Mouse (Mus musculus): ENCODE data around the gene Cpa4. TPM values are rescaled to one million over a fixed set of nuclear protein-coding genes. Genes with fewer than 3 reads are reported as not detected.
A peak's percentile ranks its signal among the peaks of the same experiment; 100 is the strongest.

Gene Cpa4
- total RNA-seq (2021) = 1 to 10 TPM; 1.4 to 1.7 TPM
- long read RNA-seq, experiment 1, partial matches to known transcripts = 0 of 1 reads
- long read RNA-seq, experiment 1, other reads (novel, unspliced or antisense) = 1 of 1 reads
- long read RNA-seq, experiment 2, partial matches to known transcripts = 1 of 3 reads
- long read RNA-seq, experiment 2, other reads (novel, unspliced or antisense) = 2 of 3 reads

DNA sequence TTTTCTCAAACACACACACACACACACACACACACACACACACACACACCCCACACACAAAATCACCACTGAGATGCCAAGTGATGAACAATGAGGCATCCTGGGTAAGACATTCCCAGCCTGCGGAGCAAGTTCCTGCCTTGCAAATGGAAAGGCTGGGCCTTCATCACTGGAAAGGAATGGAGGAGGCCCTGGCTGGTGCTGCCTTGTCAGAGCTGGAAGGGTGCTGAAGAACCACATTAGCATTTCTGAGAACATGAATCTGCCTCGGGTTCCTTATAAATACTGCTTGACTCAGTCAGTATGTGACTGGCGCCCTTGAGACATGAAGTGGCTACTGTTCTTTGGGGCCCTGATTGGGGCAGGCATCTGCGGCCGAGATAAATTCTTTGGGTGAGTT is at the start of gene Cpa4:
TSS of gene Cpa4 (plus strand) at position 301 of the 400 bp plus-strand sequence.
- DNase-seq = no peak

DNA sequence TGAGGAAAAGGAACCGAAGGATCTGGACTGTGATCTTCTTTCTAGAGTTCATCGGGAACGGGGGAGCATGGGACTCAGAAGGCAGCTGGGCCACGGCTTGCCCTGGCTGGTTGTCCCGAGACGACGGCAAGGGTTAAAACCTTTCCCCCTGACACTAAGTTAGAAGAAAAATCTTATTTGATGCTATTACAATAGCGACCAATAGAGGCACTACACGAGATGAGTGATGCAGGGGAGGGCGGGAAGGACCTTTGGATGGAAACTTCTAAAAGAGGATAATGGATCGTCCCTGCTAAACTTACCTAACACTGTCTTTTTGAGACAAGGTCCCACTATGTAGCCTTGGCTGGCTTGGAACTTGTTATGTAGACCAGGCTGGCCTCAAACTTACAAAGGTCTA is 47.8 kb upstream of the Cpa4 start:
- no peak for DNase-seq

DNA sequence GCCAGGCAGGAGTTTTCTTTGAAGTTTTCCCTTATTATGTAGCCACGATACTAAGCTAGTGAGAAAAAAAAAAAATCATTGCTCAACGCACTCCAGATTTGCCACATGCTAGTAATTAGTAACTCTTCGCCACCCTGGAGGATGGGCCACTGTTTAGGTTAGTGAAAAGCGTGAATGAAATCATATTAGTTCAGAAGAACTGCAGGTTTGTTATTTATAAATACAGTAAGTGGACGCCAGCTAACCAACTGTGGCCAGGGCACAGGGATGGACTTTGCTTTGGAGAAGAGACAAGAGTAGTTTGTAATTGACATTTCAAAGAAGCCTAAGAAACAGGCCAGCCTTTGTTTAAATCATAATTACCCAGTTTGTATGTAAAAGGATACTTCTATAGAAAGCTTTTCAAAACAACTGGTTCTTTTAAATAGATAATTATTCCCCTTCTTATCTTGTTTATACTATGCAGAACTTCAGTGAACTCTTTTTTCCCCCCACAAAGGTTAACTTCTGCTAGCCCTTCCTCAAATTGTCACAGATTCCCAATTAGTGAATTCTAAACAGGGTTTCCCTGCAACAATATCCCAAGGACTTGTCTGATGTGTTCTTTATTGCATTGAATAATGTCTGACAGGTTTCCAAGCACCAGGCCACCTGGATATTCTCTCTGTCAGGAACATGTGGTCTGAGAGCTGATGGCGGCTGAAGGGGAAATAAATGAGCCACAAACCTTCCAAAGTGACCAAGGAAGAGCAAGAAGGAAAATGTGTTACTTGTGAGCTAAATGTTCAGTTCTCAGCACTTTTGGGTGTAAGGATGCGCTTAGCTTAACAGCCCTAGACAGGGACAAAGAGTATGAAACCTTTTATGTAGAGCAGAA is 42.5 kb upstream of the Cpa4 start:
- DNase-seq = no peak

DNA sequence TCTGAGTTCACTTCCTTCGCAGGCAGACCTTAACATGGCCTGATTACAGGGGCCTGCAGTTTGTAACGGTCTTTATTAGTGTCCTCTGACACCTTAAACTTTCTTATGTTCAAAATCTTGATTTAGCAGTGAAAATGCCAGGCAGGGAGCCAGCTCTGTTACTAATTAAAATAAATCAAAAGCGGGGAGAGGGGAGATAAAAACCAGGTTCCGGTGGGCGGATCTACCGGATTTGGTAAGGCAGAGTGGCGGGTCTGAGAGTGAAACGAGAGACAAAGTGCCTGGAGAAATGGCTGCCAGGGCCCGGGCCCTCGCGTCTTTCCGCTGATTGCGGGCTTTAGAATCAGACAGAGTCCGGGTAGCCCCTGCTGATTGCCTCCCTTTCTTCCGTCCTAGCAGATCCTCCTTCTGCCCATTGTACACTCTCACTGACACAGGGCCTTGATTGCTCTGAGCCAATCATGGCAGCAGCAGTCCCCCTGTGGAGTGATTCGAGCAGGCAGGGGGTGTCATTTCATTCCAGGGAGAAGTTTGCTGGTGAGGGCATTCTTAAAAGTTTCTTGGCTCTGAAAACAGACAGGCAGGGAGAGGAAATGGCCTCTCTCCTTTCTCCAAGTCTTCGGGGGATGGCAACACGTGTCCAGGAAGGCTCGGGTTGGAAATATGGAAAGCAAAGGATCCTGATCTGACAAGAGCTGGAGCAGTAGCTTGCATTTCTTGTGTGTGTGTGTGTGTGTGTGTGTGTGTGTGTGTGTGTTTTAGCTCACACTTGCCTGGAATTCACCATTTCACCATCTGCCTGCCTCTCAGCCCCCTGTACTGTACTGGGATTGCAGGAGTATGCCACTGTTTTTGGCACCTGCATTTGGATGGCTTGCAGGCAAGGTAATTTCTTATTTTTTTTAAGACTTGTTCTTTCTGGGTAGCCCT is 41.3 kb upstream of the Cpa4 start:
- peak; percentile 40 for DNase-seq

DNA sequence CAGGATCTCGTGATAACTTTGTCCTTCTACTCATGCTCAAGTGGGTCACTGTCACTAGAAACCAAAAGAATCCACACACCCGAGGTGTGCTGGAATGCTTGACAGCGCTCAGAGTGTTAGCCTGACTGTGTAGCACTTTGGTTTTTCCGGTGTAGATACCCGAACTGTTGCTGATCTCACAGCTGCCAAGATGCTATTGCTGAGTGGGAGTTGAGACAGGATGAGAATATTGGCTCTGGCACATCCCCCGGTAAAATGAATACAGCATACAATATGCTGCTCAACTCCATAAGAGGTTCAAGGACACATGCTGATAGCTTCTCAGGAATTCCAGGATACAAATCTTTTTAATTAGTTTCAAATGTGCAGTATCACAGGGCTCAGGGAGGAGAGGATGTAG is 39.4 kb upstream of the Cpa4 start:
- no peak for DNase-seq

DNA sequence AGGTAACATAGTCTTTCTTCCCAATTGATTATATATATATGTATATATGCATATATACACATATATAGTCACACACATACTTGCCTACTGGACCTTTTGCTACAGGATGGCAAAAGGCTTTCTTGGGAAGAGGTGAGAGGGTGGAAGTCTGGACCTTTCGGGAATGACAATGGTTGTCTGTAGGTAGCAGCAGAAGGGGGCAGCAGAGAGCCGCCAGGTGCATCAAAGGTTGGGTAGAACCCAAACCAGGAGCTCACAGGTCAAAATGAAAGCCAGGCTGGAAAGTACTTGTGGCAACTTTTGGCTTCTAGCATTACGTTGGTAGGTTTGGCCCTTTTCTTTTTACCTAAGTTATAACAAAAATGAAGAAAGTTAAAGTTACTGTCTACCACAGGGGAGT is 32.8 kb upstream of the Cpa4 start:
- DNase-seq = peak; percentile 77

GRCm38 (mm10) chr6:30538240-30538639 is 29.9 kb upstream of the Cpa4 start:
- DNase-seq = no peak

DNA sequence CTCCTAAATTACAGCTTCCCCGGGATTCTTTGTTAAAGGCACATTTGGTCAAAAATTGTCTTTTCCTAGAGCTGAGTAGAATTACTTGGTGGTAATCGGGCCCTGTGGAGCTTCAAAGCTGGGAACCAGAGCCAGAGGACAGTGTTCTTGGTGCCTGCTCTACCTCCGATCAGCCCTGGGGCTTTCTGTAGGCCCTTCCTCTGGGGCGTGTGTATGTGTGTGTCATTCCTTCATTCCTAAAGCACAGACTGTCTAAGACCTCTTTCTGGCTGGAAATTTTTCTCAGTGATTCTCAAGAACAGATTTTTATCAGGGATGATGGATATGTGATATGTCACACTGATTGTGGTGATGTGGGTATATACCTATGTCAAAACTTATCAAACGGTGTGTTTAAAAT is 29.4 kb upstream of the Cpa4 start:
- no peak for DNase-seq

GRCm38 (mm10) chr6:30541009-30541799 is 27.0 kb upstream of the Cpa4 start, which contains the start of gene Cpa2:
TSS of gene Cpa2 (plus strand) at chr6:30541582.
- no peak for DNase-seq

DNA sequence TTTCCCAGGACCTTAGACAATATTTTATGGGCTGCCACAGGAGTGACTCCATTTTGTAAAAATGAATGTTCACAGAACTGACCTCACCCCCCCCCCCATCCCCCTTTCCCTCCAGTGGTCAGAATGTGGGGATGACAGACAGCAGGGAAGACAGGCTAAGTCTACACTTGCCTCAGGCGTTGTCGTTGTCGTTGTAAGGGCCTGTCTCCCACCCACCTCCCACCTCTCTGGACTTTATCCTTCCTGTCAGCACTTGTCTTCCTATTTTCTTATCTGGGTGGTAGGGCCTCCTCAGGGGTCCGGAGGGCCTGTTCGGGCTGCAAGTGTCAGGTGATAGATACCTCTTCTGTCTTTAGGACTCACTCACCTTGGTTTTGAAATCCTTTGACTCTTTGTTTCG is 25.9 kb upstream of the Cpa4 start:
- DNase-seq = no peak

GRCm38 (mm10) chr6:30543077-30543476 is 25.1 kb upstream of the Cpa4 start:
- DNase-seq = no peak

DNA sequence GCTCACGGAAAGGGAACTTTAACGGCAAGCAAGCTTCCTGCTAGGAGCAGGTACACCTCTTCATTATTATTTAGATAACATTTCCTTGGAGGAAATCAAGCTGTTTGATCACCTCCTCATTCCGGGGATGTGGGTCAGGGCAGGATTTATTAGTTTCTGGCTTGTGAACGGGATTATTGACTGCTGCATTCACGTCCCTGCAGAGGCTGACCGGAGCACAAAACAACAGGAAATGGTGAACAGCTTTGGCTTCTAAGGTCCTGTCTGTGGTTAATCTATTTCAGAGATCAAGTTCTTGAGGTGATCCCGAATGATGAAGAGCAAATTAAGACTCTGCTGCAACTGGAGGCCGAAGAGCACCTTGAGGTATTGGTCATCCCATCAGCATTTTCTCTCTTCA is 24.3 kb upstream of the Cpa4 start:
- DNase-seq = no peak

DNA sequence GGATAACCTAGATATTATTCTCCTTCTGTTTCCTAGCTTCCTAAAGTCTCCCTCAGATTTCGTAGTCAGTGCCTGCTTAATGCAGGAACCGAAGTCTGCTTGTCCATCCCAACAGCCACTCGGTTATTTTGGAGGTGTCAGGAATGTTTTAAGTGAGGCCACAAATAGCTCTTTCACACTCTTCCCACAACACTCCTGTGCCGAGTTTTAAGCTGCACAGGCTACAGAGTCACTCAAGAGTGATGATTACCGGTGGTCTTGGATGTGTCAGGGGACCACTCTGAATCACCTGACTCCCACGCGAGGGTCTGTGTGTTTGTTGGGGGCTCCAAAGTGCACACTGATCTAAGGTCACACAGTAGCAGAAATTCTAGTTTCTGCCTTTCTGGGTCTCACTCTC is 22.5 kb upstream of the Cpa4 start:
- no peak for DNase-seq

GRCm38 (mm10) chr6:30546571-30547273 is 21.4 kb upstream of the Cpa4 start:
- peak; percentile 50 for DNase-seq

DNA sequence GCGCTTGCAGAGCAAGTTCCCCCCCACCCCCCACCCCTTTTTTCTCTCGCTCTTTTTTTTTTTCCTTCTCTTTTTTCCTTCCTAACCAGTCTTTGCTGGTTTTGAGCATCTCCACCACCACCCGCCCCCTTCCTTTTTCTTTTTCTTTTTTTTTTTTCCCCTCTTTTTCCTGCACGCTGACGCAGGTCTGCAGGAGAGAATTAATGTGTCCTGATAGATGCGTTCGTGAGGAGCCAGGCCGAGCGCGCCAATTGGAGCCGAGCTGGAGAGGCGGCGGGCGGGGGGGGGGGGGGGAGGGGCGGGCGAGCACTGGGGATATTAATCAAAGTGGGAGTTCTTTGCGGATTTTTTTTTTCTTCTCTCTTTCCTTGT is 20.9 kb upstream of the Cpa4 start:
- peak; percentile 53 for DNase-seq

DNA sequence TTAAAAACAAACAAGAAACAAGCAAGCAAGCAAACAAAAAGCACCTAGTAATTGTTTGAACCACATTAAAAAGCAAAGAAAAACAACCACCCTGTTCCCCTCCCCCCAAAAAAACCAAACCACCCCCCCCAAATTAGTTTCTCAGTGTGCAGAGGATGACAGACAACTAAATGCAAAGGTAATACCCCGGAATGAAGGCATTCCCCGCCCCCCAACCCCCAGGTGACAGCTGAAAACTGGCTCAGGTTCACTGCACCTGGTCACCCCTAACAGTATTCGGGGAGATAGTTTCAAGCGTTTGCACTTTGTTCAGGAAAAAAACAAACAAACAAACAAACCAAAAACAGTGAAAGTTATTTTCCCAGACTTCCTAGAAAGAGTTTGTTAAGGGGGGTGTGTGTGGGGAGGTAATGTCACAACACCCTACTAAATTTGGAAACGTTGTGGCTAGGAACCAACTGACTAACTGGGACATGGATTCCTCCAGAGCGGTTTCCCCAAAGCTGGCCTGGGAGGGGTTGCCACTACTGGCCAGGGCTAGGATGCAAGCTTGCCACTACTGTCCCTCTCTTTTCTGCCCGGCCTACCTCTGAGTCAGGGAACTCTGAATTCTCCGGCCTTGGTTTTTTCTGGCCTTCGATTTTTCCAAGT is 20.4 kb upstream of the Cpa4 start:
- DNase-seq = peak; percentile 75

DNA sequence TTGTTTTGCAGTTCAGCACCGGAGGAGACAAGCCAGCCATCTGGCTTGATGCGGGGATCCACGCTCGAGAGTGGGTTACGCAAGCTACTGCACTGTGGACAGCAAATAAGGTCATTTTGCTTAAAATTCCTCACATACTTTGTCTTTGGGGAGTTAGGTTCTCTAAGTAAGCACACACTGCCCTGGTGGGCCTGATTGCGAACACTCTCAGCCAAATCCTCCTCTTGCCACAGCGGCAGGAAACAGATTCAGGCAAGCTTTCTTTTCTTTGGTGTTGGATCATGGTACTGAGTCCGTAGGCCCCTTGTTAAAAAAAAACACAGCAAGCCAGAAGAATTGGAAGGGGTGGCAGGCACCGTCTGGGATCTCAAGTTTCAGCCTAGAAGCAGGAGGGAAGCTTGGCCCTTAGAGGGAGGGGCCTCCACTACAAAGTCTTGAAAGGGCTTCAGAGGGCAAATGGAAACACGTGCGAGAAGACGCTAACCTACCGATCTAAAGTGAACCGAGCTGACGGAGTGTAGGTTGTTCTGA is 18.9 kb upstream of the Cpa4 start:
- no peak for DNase-seq

GRCm38 (mm10) chr6:30550496-30551192 is 17.5 kb upstream of the Cpa4 start:
- DNase-seq = no peak

DNA sequence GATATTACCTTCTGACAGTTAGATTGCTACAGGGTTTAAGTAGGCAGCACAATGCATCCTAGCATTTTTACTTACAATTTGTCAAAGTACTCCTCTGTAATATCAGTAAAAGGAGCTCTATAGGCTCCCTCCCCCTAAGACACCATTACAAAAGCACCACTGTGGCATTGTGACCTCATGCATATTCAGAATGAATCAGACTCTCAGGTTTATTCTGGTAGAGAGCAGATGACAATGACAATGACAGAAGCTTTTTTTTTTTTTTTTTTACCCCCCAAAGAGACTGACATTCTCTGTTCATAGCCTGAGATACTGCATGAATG is 17.0 kb upstream of the Cpa4 start:
- DNase-seq = no peak
